Mouse (Mus musculus): Measurements from ENCODE around the gene Pias1. TPM values are rescaled to one million over a fixed set of nuclear protein-coding genes. Genes with fewer than 3 reads are reported as not detected.

Gene Pias1
- polyA plus RNA-seq, 1 experiment from 2014 or later = 60.3 TPM

GRCm38 (mm10) chr9:62857216-62857615 lies 130.5 kb downstream of the Pias1 start:
- no peak for ATAC-seq (ENCODE audit: insufficient read depth, low FRiP score, low TSS enrichment)
- no peak overlapping the region for H3K9ac ChIP-seq (ENCODE audit: low read length)
- H3K4me3 ChIP-seq (ENCODE audit: low read depth, low read length) = no peak overlapping the region
- no peaks in the 10 kb centered on the region for H3K27me3 ChIP-seq (ENCODE audit: control insufficient read depth, insufficient read depth, low read length)
- no peak for DNase-seq (ENCODE audit: low spot score)
- H3K27ac ChIP-seq (ENCODE audit: low read depth, low read length) = no peak overlapping the region
- H3K9me3 ChIP-seq (ENCODE audit: control insufficient read depth, low read length) = no peaks in the 10 kb centered on the region
- peaks cover 14% of the 10 kb centered on the region for H3K4me1 ChIP-seq (ENCODE audit: control insufficient read depth, insufficient read depth, low read length)
- H3K36me3 ChIP-seq (ENCODE audit: control insufficient read depth, insufficient read depth, low read length) = no peaks in the 10 kb centered on the region
- no peak overlapping the region for H3K4me2 ChIP-seq (ENCODE audit: low read depth)
- 83% methylated on average over 9 of the region's 9 CpGs for WGBS

GRCm38 (mm10) chr9:62854483-62854882 lies 133.2 kb downstream of the Pias1 start:
- Histone ChIP-seq H3K27me3 (ENCODE audit: control insufficient read depth, insufficient read depth, low read length) (no peaks in the 10 kb centered on the region), H3K4me2 (ENCODE audit: low read depth) (no peak overlapping the region), H3K27ac (ENCODE audit: low read depth, low read length) (no peak overlapping the region), H3K9ac (ENCODE audit: low read length) (no peak overlapping the region), H3K4me1 (ENCODE audit: control insufficient read depth, insufficient read depth, low read length) (peaks cover 14% of the 10 kb centered on the region), H3K4me3 (ENCODE audit: low read depth, low read length) (no peak overlapping the region), H3K9me3 (ENCODE audit: control insufficient read depth, low read length) (no peaks in the 10 kb centered on the region), H3K36me3 (ENCODE audit: control insufficient read depth, insufficient read depth, low read length) (no peaks in the 10 kb centered on the region)
- no peak for DNase-seq (ENCODE audit: low spot score)
- 65% methylated on average over 4 of the region's 4 CpGs for WGBS
- ATAC-seq (ENCODE audit: insufficient read depth, low FRiP score, low TSS enrichment) = no peak

GRCm38 (mm10) chr9:62851571-62851970 lies 136.2 kb downstream of the Pias1 start:
- no peaks in the 10 kb centered on the region for H3K27me3 ChIP-seq (ENCODE audit: control insufficient read depth, insufficient read depth, low read length)
- 70% methylated on average over 2 of the region's 2 CpGs for WGBS
- no peak overlapping the region for H3K4me2 ChIP-seq (ENCODE audit: low read depth)
- no peaks in the 10 kb centered on the region for H3K4me1 ChIP-seq (ENCODE audit: control insufficient read depth, insufficient read depth, low read length)
- no peak for DNase-seq (ENCODE audit: low spot score)
- no peak overlapping the region for H3K4me3 ChIP-seq (ENCODE audit: low read depth, low read length)
- no peak overlapping the region for H3K27ac ChIP-seq (ENCODE audit: low read depth, low read length)
- no peaks in the 10 kb centered on the region for H3K9me3 ChIP-seq (ENCODE audit: control insufficient read depth, low read length)
- H3K9ac ChIP-seq (ENCODE audit: low read length) = no peak overlapping the region
- H3K36me3 ChIP-seq (ENCODE audit: control insufficient read depth, insufficient read depth, low read length) = no peaks in the 10 kb centered on the region
- no peak for ATAC-seq (ENCODE audit: insufficient read depth, low FRiP score, low TSS enrichment)

- Histone ChIP-seq H3K36me3 (ENCODE audit: control insufficient read depth, insufficient read depth, low read length) (no peaks in the 10 kb centered on the region), H3K27me3 (ENCODE audit: control insufficient read depth, insufficient read depth, low read length) (no peaks in the 10 kb centered on the region), H3K4me1 (ENCODE audit: control insufficient read depth, insufficient read depth, low read length) (no peaks in the 10 kb centered on the region), H3K4me3 (ENCODE audit: low read depth, low read length) (no peak overlapping the region), H3K4me2 (ENCODE audit: low read depth) (no peak overlapping the region), H3K9me3 (ENCODE audit: control insufficient read depth, low read length) (no peaks in the 10 kb centered on the region), H3K27ac (ENCODE audit: low read depth, low read length) (no peak overlapping the region), H3K9ac (ENCODE audit: low read length) (no peak overlapping the region)
- DNase-seq (ENCODE audit: low spot score) (no peak), ATAC-seq (ENCODE audit: insufficient read depth, low FRiP score, low TSS enrichment) (no peak)
- WGBS = 86% methylated on average over 3 of the region's 3 CpGs
Observed at GRCm38 (mm10) chr9:62848641-62849040, 139.1 kb downstream of the Pias1 start.

GRCm38 (mm10) chr9:62847694-62848093 lies 140.0 kb downstream of the Pias1 start:
- no peaks in the 10 kb centered on the region for H3K27me3 ChIP-seq (ENCODE audit: control insufficient read depth, insufficient read depth, low read length)
- DNase-seq (ENCODE audit: low spot score) (peak; percentile 87), ATAC-seq (ENCODE audit: insufficient read depth, low FRiP score, low TSS enrichment) (no peak)
- no peaks in the 10 kb centered on the region for H3K4me1 ChIP-seq (ENCODE audit: control insufficient read depth, insufficient read depth, low read length)
- no peaks in the 10 kb centered on the region for H3K36me3 ChIP-seq (ENCODE audit: control insufficient read depth, insufficient read depth, low read length)
- no peak overlapping the region for H3K9ac ChIP-seq (ENCODE audit: low read length)
- no peak overlapping the region for H3K27ac ChIP-seq (ENCODE audit: low read depth, low read length)
- H3K9me3 ChIP-seq (ENCODE audit: control insufficient read depth, low read length) = no peaks in the 10 kb centered on the region
- WGBS = 6% methylated on average over 3 of the region's 3 CpGs
- H3K4me2 ChIP-seq (ENCODE audit: low read depth) = no peak overlapping the region
- no peak overlapping the region for H3K4me3 ChIP-seq (ENCODE audit: low read depth, low read length)

GRCm38 (mm10) chr9:62844461-62844860 lies 143.3 kb downstream of the Pias1 start:
- H3K36me3 ChIP-seq (ENCODE audit: control insufficient read depth, insufficient read depth, low read length) = no peaks in the 10 kb centered on the region
- DNase-seq (ENCODE audit: low spot score) = no peak
- 92% methylated on average over 5 of the region's 5 CpGs for WGBS
- no peak overlapping the region for H3K27ac ChIP-seq (ENCODE audit: low read depth, low read length)
- no peaks in the 10 kb centered on the region for H3K9me3 ChIP-seq (ENCODE audit: control insufficient read depth, low read length)
- H3K27me3 ChIP-seq (ENCODE audit: control insufficient read depth, insufficient read depth, low read length) = no peaks in the 10 kb centered on the region
- H3K4me2 ChIP-seq (ENCODE audit: low read depth) = no peak overlapping the region
- no peak overlapping the region for H3K4me3 ChIP-seq (ENCODE audit: low read depth, low read length)
- no peaks in the 10 kb centered on the region for H3K4me1 ChIP-seq (ENCODE audit: control insufficient read depth, insufficient read depth, low read length)
- no peak for ATAC-seq (ENCODE audit: insufficient read depth, low FRiP score, low TSS enrichment)
- H3K9ac ChIP-seq (ENCODE audit: low read length) = no peak overlapping the region

- Histone ChIP-seq H3K27me3 (ENCODE audit: control insufficient read depth, insufficient read depth, low read length) (no peaks in the 10 kb centered on the region), H3K4me2 (ENCODE audit: low read depth) (no peak overlapping the region), H3K27ac (ENCODE audit: low read depth, low read length) (no peak overlapping the region), H3K4me3 (ENCODE audit: low read depth, low read length) (no peak overlapping the region), H3K9ac (ENCODE audit: low read length) (no peak overlapping the region), H3K36me3 (ENCODE audit: control insufficient read depth, insufficient read depth, low read length) (no peaks in the 10 kb centered on the region), H3K9me3 (ENCODE audit: control insufficient read depth, low read length) (no peaks in the 10 kb centered on the region), H3K4me1 (ENCODE audit: control insufficient read depth, insufficient read depth, low read length) (peaks cover 3% of the 10 kb centered on the region; the same call in 1 of the 2 replicates)
- no peak for DNase-seq (ENCODE audit: low spot score)
- 84% methylated on average over 10 of the region's 10 CpGs for WGBS
- ATAC-seq (ENCODE audit: insufficient read depth, low FRiP score, low TSS enrichment) = no peak
Observed at GRCm38 (mm10) chr9:62843356-62844024, 144.2 kb downstream of the Pias1 start.

GRCm38 (mm10) chr9:62839172-62839770 lies 148.5 kb downstream of the Pias1 start:
- peak overlapping the region; percentile 56 for H3K4me3 ChIP-seq (ENCODE audit: low read depth, low read length)
- H3K4me2 ChIP-seq (ENCODE audit: low read depth) = peak overlapping the region; percentile 76
- no peak overlapping the region for H3K27ac ChIP-seq (ENCODE audit: low read depth, low read length)
- no peaks in the 10 kb centered on the region for H3K9me3 ChIP-seq (ENCODE audit: control insufficient read depth, low read length)
- no peak for DNase-seq (ENCODE audit: low spot score)
- no peaks in the 10 kb centered on the region for H3K36me3 ChIP-seq (ENCODE audit: control insufficient read depth, insufficient read depth, low read length)
- H3K27me3 ChIP-seq (ENCODE audit: control insufficient read depth, insufficient read depth, low read length) = no peaks in the 10 kb centered on the region
- peak overlapping the region; percentile 83 for H3K9ac ChIP-seq (ENCODE audit: low read length)
- 16% methylated on average over 14 of the region's 14 CpGs for WGBS
- no peak for ATAC-seq (ENCODE audit: insufficient read depth, low FRiP score, low TSS enrichment)
- H3K4me1 ChIP-seq (ENCODE audit: control insufficient read depth, insufficient read depth, low read length) = peaks cover 3% of the 10 kb centered on the region; the same call in 1 of the 2 replicates
